Mouse (Mus musculus): ENCODE data around the gene Dst.

- TF ChIP-seq CTCF (conservative IDR thresholded peaks at IDR 0.05; ENCODE audit: low read length) = no peak
- TF ChIP-seq POU5F1 (IDR thresholded peaks at IDR 0.05; ENCODE audit: borderline replicate concordance, low read length) = no peak
These were observed 136.7 kb downstream of the Dst start for GRCm38 (mm10) chr1:34044675-34045074.

Data from E14TG2a.4 (cell line).